Mouse (Mus musculus): ENCODE results near the gene Als2. TPM values are rescaled to one million over a fixed set of nuclear protein-coding genes. Genes with fewer than 3 reads are reported as not detected.

Gene Als2
- total RNA-seq, 4 experiments from 2014 or later: 11.2 to 13.5 (median 13.2) TPM

- DNase-seq: no peak
These were observed 74.0 kb downstream of the Als2 start, which contains the start of gene Mpp4 for GRCm38 (mm10) chr1:59163030-59163461. Gene Mpp4 (minus strand): TSS chr1:59163389.

- DNase-seq: no peak
These were observed 74.6 kb downstream of the Als2 start for GRCm38 (mm10) chr1:59162309-59163024.

DNA sequence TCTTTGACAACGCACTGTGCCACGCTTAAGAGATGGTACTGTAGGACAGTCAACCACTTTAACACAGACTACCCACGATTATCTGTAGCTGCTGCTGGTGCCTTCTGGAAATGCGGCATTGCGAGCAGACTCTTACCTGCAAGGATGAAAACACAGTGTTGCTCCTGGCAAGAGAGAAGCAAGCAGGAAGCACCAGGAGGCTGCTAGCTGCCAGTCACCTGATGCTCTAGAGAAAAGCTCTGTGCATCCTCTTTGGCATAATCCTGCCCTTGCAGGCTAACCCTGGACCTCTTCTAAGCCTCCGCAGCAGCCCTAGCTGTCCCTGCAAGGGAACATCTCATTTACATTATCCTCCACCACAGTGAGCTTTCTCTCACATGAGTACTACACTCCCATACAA is 75.6 kb downstream of the Als2 start:
- DNase-seq: no peak

GRCm38 (mm10) chr1:59160871-59161270 is 76.2 kb downstream of the Als2 start:
- DNase-seq: no peak

DNA sequence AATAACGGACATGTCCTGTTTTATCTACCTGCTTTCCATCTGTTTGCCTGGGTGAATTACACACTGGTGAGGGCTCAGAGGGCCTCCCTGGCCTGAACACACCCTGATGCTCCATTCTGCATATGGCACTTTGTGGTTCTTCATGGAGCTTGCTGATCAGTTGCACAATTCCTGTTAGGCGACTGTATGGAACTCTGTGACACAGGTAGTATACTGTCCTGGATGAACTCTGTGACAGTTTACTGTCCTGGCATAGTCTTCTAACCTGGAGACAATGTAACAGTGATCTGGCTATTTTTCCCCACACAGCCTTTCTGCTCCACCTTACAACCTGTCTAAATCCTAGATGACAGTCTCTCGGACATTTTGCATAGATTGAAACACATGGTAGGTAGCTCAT is 77.9 kb downstream of the Als2 start:
- no peak for DNase-seq

DNA sequence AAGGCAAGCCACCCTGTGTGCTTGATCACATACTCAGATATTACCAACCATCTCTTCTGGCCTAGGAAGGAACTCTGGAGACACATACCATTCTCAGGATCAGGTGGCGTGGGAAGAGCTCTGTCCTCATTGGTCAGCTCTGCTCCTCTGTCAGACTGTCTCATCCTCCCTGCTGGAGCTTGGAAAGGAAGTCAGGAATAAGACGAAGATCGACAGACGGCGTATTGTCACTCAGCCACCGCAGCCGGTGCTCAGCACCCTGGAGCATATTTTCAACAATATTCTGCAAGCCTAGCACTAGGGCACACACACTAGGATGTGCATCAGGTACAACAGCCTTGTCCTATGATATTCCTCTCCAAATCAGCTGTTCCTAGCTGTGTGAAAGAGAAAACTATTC is 78.5 kb downstream of the Als2 start:
- DNase-seq: no peak

- DNase-seq: no peak
These were observed 79.2 kb downstream of the Als2 start for GRCm38 (mm10) chr1:59157846-59158245.

DNA sequence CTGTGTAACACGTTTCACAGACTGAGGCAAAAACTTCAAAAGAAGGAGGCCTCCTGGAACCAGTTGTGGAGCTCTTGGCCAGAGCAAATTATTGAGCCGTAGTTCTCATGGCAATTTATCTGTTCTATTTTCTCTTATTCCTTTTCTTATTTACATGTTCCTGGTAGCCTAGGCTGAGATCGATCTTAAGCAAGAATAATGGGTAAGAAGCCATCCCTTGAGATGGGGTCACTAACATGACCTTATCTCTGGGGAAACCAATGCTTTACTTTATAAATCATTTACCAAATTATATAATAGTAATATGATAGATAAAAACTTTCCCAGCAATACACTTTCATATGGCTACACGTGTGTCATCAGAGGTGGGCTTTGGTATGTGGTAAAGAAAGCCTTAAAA is 84.7 kb downstream of the Als2 start:
- no peak for DNase-seq

- DNase-seq: no peak
These were observed 86.5 kb downstream of the Als2 start for GRCm38 (mm10) chr1:59150542-59150941.

DNA sequence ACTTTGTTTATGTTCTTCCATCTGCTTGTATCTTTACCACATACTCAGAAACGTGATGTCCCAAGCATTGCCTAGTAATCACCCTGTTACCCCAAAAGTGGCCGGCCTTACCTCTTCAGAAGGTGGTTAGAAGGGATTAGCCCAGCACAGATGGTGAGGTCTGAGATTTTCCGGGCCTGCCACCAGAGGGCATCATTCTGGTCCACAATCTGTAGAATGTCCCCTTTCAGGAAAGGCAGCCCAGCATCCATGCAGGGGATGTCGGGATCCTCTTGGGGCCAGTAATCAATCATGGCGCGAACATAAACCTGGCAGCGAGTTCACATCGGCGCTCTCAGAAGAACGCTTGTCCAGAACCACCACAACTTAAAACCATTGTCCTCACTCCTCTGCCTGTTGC is 92.5 kb downstream of the Als2 start:
- DNase-seq: no peak

GRCm38 (mm10) chr1:59142809-59143208 is 94.2 kb downstream of the Als2 start:
- DNase-seq: peak; percentile 20

DNA sequence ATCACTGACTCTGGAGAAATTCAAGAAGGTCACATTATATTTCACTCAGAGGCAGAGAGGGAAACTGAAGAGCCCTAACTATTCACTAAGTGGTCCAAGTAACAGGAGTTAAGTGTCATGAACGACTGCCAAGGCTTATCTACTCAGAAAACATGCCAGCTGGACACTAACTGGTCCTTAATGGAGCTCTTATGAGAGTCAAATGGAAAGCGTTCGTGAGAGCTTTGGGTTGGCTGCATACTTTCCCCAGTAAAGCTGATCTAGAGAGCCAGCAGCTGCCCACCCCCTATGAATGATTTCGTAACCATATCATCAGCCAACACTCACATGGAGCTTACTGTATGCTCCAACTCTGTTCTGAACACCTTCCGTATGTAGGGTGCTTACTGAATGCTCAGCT is 102.6 kb downstream of the Als2 start:
- no peak for DNase-seq

- DNase-seq: no peak
These were observed 108.2 kb downstream of the Als2 start for GRCm38 (mm10) chr1:59128879-59129278.

DNA sequence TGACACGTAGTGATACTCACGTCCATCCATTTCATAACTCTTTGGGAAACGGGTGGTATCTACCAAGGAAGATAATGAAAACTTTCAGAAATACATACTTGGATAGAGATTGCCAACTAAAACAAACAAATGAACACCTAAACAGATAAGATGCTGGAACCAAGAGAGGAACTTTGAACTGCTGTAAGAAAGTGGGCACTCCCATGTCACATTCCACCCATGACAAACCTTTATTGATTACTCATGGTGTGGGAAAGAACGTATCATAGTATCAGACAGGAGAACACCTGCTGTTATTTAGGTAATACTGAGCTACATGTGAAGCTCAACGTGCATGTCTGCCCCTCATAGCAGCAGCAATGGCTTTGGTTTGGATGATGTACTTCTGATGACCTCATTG is 111.5 kb downstream of the Als2 start:
- no peak for DNase-seq

- peak; percentile 91 for DNase-seq
These were observed 117.1 kb downstream of the Als2 start, which contains the start of gene Tmem237 for GRCm38 (mm10) chr1:59119720-59120457. Gene Tmem237 (minus strand): TSS chr1:59120408.

Other genes starting within 250 kb of the Als2 start
- gene C2cd6, start 142.3 kb downstream of the Als2 start, total RNA-seq (2022): not detected
- gene Tmem237, start 116.8 kb downstream of the Als2 start, total RNA-seq (2022): 10 to 100 TPM; 19.4 to 32.7 (median 26.3) TPM
- gene Mpp4, start 73.8 kb downstream of the Als2 start, total RNA-seq (2022): under 1 TPM in 3 of 4 experiments, not detected in 1; 0.15 to 0.38 (median 0.24) TPM
- under 1 TPM in 3 of 4 experiments, not detected in 1; 0.19 to 0.49 (median 0.35) TPM for gene Cdk15, start 19.7 kb upstream of the Als2 start, total RNA-seq (2022)
- 10 to 100 TPM; 14.6 to 19.8 (median 15.8) TPM for gene Fzd7, start 245.2 kb upstream of the Als2 start, total RNA-seq (2022)

All from adrenal gland, adult 8-10 months (tissue).